Mouse (Mus musculus) stomach, postnatal 0 days (tissue): ENCODE results near the gene Snap47. TPM values are rescaled to one million over a fixed set of nuclear protein-coding genes. Genes with fewer than 3 reads are reported as not detected.

Experiments
- ATAC-seq: fragments of 200-750 bp; cut with Nextera tagmentation; 2 replicates; pipeline ENCODE4 v1.8.0; 2017; ENCODE audit not compliant: low FRiP score, low TSS enrichment
- DNase-seq: peaks from one replicate; pipeline ENCODE4 v3.0.0-alpha.2; 2016; ENCODE audit warnings: low spot score
- H3K27ac ChIP-seq: fragments of 300-500 bp; sonication (generic); replicated peaks from 2 replicates; pipeline ENCODE4 v1.5.1; 2014; ENCODE audit warnings: mild to moderate bottlenecking, control low read depth
- H3K27me3 ChIP-seq: fragments of 300-500 bp; sonication (generic); 2 replicates; pipeline ENCODE4 v1.6.1; 2014; ENCODE audit warnings: low read length; ENCODE audit not compliant: control insufficient read depth, insufficient read depth
- H3K36me3 ChIP-seq: fragments of 300-500 bp; sonication (generic); 2 replicates; pipeline ENCODE4 v1.6.1; 2014; ENCODE audit warnings: low read length, mixed read lengths; ENCODE audit not compliant: control insufficient read depth, insufficient read depth
- H3K4me1 ChIP-seq: fragments of 300-500 bp; sonication (generic); replicated peaks from 2 replicates; pipeline ENCODE4 v1.6.1; 2014; ENCODE audit warnings: antibody characterized with exemption; ENCODE audit not compliant: control insufficient read depth, insufficient read depth
- H3K4me2 ChIP-seq: fragments of 300-500 bp; sonication (generic); replicated peaks from 2 replicates; pipeline ENCODE4 v1.6.1; 2014; ENCODE audit warnings: low read depth, mild to moderate bottlenecking, control low read depth, moderate library complexity
- H3K4me3 ChIP-seq: fragments of 300-500 bp; sonication (generic); 2 replicates; pipeline ENCODE4 v1.5.1; 2014; ENCODE audit warnings: low read depth, low read length, control low read depth
- H3K9ac ChIP-seq: fragments of 300-500 bp; sonication (generic); 2 replicates; pipeline ENCODE4 v1.6.1; 2014; ENCODE audit warnings: mild to moderate bottlenecking, low read length, control low read depth, mixed read lengths
- H3K9me3 ChIP-seq: fragments of 300-500 bp; sonication (generic); 2 replicates; pipeline ENCODE4 v1.6.1; 2016; ENCODE audit warnings: low read length; ENCODE audit not compliant: control insufficient read depth
- CTCF ChIP-seq: IDR thresholded peaks from 2 replicates; pipeline ENCODE4 v1.5.1; 2016; ENCODE audit warnings: antibody characterized with exemption, low read depth, mild to moderate bottlenecking, moderate library complexity
- EP300 ChIP-seq: optimal IDR thresholded peaks from 2 replicates; pipeline ENCODE3; 2016; ENCODE audit warnings: antibody characterized with exemption
- WGBS: fragments of 180-500 bp; shearing (Covaris S2); extraction: QIAGEN DNeasy Blood & Tissue Kit; methylation state at CpG from one replicate; pipeline ENCODE4 v1.1.7; 2014; 5-methylcytosine and 5-hydroxymethylcytosine counted together
- polyA plus RNA-seq: library from polyadenylated mRNA; unstranded; fragments of >200 nt; fragmentation: Nextera tagmentation; extraction: Ambion mirVana; gene quantifications from 2 replicates; pipeline ENCODE4 v1.2.1, GENCODE M21; 2015

Snap47 gene
- 50.6 and 51.9 TPM in 2 replicates for polyA plus RNA-seq

DNA sequence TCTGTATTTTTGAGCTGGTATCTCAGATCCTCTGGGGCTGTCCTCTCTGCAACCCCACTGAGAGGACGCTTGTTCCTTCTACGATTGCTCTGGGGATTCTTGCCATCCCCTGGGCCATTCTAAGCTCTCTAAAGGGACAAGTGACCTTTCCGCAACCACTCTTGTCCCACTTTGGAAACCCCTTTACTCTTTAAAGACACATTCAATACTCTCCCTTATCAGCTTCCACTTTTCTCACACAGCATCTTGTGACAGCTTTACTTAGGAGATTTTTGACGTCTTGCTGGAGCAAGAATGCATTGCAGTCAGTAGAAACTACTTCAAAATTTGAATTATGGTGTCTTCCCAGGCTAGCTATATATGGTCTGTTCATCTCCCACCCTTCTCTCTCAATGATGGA, at the start of gene Snap47:
Gene Snap47 (minus strand): TSS at position 101 of the 400 bp plus-strand sequence.
- Histone ChIP-seq H3K4me3 (peak within 1 kb of the TSS; percentile 85), H3K9ac (peak within 1 kb of the TSS; percentile 89), H3K27ac (peak within 1 kb of the TSS; percentile 90), H3K27me3 (no peaks in the 10 kb centered on the region), H3K9me3 (no peaks in the 10 kb centered on the region), H3K4me2 (peak within 1 kb of the TSS; percentile 87), H3K36me3 (peaks cover 11% of the 10 kb centered on the region), H3K4me1 (peaks cover 5% of the 10 kb centered on the region; the same call in 1 of the 2 replicates)
- ATAC-seq, result no peak
- no peak for DNase-seq
- TF ChIP-seq CTCF (no peak), EP300 (no peak)
- 86% methylated on average over 4 of the region's 4 CpGs for WGBS

DNA sequence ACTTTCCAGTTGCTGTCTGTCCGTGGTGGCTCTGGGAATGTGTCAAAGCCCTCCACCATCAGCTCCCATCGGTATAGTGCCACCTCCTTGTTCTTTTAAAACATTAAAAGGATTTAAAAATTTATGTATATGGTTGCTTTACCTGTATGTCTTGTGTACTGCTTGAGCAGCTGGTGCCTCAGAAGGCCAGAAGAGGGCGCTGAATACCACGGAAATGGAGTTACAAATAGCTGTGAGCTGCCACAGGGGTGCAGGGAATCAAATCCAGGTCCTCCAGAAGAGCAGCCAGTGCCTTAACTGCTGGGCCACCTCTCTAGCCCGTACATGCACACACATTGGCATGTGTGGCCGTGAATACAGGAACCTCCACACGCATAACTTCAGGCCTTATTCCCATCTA, 46.8 kb upstream of the Snap47 start:
- no peak overlapping the region for H3K27ac ChIP-seq
- H3K9me3 ChIP-seq, result no peaks in the 10 kb centered on the region
- peak; percentile 20; the same call in 1 of the 2 replicates for TF ChIP-seq CTCF
- no peak for TF ChIP-seq EP300
- 90% methylated on average over 7 of the region's 7 CpGs for WGBS
- H3K4me2 ChIP-seq, result no peak overlapping the region
- DNase-seq (no peak), ATAC-seq (no peak)
- H3K4me3 ChIP-seq, result no peak overlapping the region
- H3K27me3 ChIP-seq, result no peaks in the 10 kb centered on the region
- no peaks in the 10 kb centered on the region for H3K4me1 ChIP-seq
- no peak overlapping the region for H3K9ac ChIP-seq
- H3K36me3 ChIP-seq, result peaks cover 32% of the 10 kb centered on the region

DNA sequence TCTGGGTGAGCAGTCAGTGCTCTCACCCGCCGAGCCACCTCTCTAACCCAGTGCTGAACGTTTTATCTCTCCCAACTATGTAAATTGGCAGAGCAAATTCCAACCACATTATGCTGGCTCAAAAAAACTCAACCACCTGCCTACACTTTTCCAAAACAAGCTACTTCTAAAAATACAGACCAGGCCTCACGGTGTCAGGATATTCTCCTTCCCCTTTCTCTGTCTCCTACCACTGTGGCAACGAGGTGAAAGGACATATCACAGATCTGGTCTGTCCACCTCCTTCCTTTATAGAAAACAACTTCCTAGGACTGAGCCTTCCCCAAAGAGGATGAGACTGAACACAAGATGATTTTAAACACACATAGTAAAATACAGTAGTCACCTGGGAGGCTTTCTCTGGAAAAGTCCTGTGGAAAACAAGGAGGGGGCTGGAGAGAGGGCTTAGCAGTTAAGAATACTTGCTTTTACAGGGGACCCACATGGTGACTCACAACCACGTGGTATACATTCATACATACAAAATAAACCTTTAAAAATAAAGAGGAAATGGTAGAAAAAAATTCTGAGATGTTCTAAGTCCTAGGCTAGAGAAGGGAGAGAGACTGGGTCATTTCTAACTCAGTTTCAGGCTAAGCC, 45.8 kb upstream of the Snap47 start:
- DNase-seq (no peak), ATAC-seq (no peak)
- TF ChIP-seq CTCF, result no peak
- TF ChIP-seq EP300, result no peak
- Histone ChIP-seq H3K36me3 (peaks cover 36% of the 10 kb centered on the region), H3K4me2 (no peak overlapping the region), H3K4me3 (no peak overlapping the region), H3K27ac (no peak overlapping the region), H3K9me3 (no peaks in the 10 kb centered on the region), H3K4me1 (no peaks in the 10 kb centered on the region), H3K9ac (no peak overlapping the region), H3K27me3 (no peaks in the 10 kb centered on the region)
- 78% methylated on average over 6 of the region's 6 CpGs for WGBS

DNA sequence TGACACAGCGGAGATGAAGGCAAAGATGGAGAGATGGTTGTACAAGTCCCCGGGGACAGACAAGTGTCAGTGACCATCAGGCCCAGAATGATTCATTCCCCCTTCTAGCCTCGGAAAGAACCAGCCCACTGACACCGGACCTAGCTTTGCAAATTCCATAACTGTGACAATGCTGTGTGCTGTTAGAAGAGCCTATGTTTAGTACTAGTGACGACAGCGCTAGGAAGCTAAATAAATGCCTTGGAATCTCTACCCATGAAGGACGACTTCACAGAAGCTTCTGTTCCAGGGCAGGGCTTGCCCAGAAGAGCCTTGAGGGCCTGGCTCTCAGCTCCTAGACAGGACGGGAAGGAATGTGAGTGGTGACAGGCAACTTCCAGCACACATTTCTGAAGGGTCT, 35.2 kb upstream of the Snap47 start:
- H3K36me3 ChIP-seq, result peaks cover 14% of the 10 kb centered on the region
- 77% methylated on average over 8 of the region's 8 CpGs for WGBS
- TF ChIP-seq EP300 (no peak), CTCF (no peak)
- no peaks in the 10 kb centered on the region for H3K9me3 ChIP-seq
- no peak overlapping the region for H3K9ac ChIP-seq
- ATAC-seq, result no peak
- no peak for DNase-seq
- no peak overlapping the region for H3K27ac ChIP-seq
- H3K4me1 ChIP-seq, result no peaks in the 10 kb centered on the region
- no peak overlapping the region for H3K4me2 ChIP-seq
- no peaks in the 10 kb centered on the region for H3K27me3 ChIP-seq
- no peak overlapping the region for H3K4me3 ChIP-seq

DNA sequence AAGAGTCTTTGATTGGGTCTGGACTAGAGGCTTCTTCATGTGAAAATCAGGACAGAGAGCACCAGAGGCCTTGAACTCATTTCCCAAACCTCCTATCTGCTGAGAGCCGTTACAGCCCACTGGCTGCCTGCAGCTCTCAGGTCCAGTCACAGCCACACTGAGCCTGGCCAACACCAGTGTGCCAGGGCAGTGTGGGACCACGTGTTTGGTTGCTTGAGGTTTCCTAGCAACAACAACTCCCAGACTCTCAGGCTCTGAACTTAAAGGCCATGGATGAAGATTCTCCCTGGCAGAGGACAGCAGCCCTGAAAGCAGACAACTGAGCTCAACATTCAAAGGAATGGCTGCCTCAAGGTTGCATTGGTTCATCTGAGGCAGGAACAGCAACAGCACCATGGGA, 34.7 kb upstream of the Snap47 start:
- WGBS, result 65% methylated on average over 2 of the region's 2 CpGs
- no peak overlapping the region for H3K4me3 ChIP-seq
- H3K36me3 ChIP-seq, result peaks cover 14% of the 10 kb centered on the region

DNA sequence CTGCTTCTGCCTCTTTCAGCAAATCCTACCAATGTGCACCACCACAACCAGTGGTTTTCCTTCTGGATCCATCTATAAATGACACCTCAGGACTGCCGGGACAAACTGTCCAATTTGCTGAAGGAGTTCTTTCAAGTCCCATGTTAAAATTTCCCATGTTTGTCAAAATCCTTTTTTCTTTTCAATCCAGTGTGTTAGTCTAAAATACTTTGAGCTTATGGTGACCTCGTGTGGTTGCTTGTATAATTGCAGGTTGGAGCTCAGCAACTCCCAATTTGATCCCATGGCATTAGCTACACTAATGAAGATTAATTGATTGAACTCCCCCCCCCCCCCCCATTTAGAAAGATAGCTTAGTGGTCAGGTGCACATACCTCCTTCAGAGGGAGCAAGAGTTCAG, 32.2 kb upstream of the Snap47 start:
- Histone ChIP-seq H3K4me2 (no peak overlapping the region), H3K9ac (no peak overlapping the region), H3K4me3 (no peak overlapping the region), H3K9me3 (no peaks in the 10 kb centered on the region), H3K36me3 (peaks cover 14% of the 10 kb centered on the region), H3K4me1 (no peaks in the 10 kb centered on the region), H3K27me3 (no peaks in the 10 kb centered on the region), H3K27ac (no peak overlapping the region)
- 6% methylated on average over 2 of the region's 2 CpGs for WGBS
- DNase-seq, result peak; percentile 53
- TF ChIP-seq CTCF (peak; percentile 84), EP300 (no peak)
- no peak for ATAC-seq

More for the DNA sequence above, 34.7 kb upstream of the Snap47 start:
- H3K4me2 ChIP-seq, result no peak overlapping the region
- ATAC-seq (no peak), DNase-seq (no peak)
- TF ChIP-seq CTCF, result no peak
- TF ChIP-seq EP300, result no peak
- no peaks in the 10 kb centered on the region for H3K4me1 ChIP-seq
- no peak overlapping the region for H3K27ac ChIP-seq
- no peak overlapping the region for H3K9ac ChIP-seq
- H3K27me3 ChIP-seq, result no peaks in the 10 kb centered on the region
- H3K9me3 ChIP-seq, result no peaks in the 10 kb centered on the region
